Mouse (Mus musculus) liver, adult 2 months (tissue): ENCODE results near the gene Opa1. TPM values are rescaled to one million over a fixed set of nuclear protein-coding genes. Genes with fewer than 3 reads are reported as not detected.
A peak's percentile ranks its signal among the peaks of the same experiment; 100 is the strongest.

Experiments
- DNase-seq: peaks from one replicate; pipeline ENCODE4 v3.0.0-alpha.2; 2011; ENCODE audit warnings: low read depth, low spot score; ENCODE audit errors: extremely low read depth
- H3K27ac ChIP-seq: fragments of 200-500 bp; replicated peaks from 2 replicates; pipeline ENCODE4 v1.5.1; 2012; ENCODE audit warnings: low read depth, mild to moderate bottlenecking, control low read depth, inconsistent platforms, low read length; ENCODE audit not compliant: insufficient read depth
- H3K27me3 ChIP-seq: fragments of 200-500 bp; 2 replicates; pipeline ENCODE4 v1.6.1; 2012; ENCODE audit warnings: mild to moderate bottlenecking, moderate library complexity, low read length, inconsistent platforms; ENCODE audit not compliant: control insufficient read depth, insufficient read depth
- H3K36me3 ChIP-seq: fragments of 200-500 bp; 2 replicates; pipeline ENCODE4 v1.6.1; 2012; ENCODE audit warnings: low read length, inconsistent platforms; ENCODE audit not compliant: control insufficient read depth, insufficient read depth
- H3K4me1 ChIP-seq: fragments of 200-500 bp; 2 replicates; pipeline ENCODE4 v1.6.1; 2011; ENCODE audit warnings: low read length; ENCODE audit not compliant: control insufficient read depth, insufficient read depth
- H3K4me3 ChIP-seq: fragments of 200-500 bp; 2 replicates; pipeline ENCODE4 v1.5.1; 2011; ENCODE audit warnings: low read depth, mild to moderate bottlenecking, control low read depth, low read length, moderate library complexity; ENCODE audit not compliant: insufficient read depth
- H3K79me2 ChIP-seq: fragments of 200-500 bp; 2 replicates; pipeline ENCODE4 v1.6.1; 2012; ENCODE audit warnings: inconsistent platforms, mild to moderate bottlenecking, low read length, moderate library complexity; ENCODE audit not compliant: control insufficient read depth, insufficient read depth
- H3K9ac ChIP-seq: fragments of 200-500 bp; 2 replicates; pipeline ENCODE4 v1.6.1; 2012; ENCODE audit warnings: low read depth, mild to moderate bottlenecking, control low read depth, inconsistent platforms, low read length
- CTCF ChIP-seq: fragments of 200-500 bp; IDR thresholded peaks from 2 replicates; pipeline ENCODE4 v1.5.1; 2011; ENCODE audit warnings: low read depth, low read length, control low read depth
- POLR2A ChIP-seq: fragments of 200-500 bp; IDR thresholded peaks from 2 replicates; pipeline ENCODE4 v1.6.1; 2011; ENCODE audit warnings: low read length, control low read depth; ENCODE audit not compliant: insufficient read depth; ENCODE audit errors: extremely low read depth
- WGBS: fragments of 180-500 bp; shearing (Covaris S2); methylation state at CpG from one replicate; pipeline ENCODE4 v1.1.7; 2018; 5-methylcytosine and 5-hydroxymethylcytosine counted together
- polyA plus RNA-seq: library from polyadenylated mRNA; depleted of rRNA; stranded (reverse); fragments of >200 nt; gene quantifications from 2 replicates; pipeline ENCODE4 v1.2.3, GENCODE M21; 2012; rRNA removed
- total RNA-seq: library from RNA; depleted of rRNA; stranded (reverse); fragments of >200 nt; gene quantifications from 2 replicates; pipeline ENCODE4 v1.2.3, GENCODE M21; 2014; rRNA removed

The Opa1 gene
- 48.9 and 52.3 TPM in 2 replicates for total RNA-seq
- 12.2 and 13.7 TPM in 2 replicates for polyA plus RNA-seq

DNA sequence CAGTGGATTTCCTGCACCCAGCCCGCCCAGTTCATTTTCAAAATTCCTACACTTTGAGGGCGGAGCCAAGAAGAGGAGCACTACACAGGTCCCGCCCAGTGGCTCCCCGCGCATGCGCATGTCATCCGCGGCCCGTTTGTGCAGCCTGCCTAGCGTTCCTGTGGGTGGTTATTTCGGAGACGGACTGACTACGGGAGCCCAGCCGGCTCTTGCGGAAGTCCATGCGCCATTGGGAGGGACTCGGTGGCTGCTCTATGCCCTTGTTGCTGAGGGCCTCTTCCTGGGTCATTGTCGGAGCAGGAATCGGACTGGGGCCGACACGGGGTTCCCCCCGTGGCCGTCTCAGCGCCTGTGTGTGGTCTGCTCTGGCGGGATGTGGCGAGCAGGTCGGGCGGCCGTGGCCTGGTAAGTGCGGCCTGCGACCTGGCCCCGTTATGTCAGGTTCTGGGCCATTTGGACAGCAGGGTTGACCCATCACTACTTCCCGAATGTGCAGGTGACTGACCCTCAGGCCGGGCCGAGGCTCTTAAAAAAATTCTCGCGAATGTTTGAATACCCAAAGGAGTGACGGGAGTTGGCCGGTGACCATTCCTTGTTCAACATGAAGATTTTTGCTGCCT is at the start of gene Opa1:
TSS of gene Opa1 (plus strand) at position 168 of the 620 bp plus-strand sequence.
- Histone ChIP-seq H3K27me3 (no peaks in the 10 kb centered on the region), H3K36me3 (no peaks in the 10 kb centered on the region), H3K9ac (peak within 1 kb of the TSS; percentile 94), H3K4me1 (peaks cover 3% of the 10 kb centered on the region), H3K27ac (peak within 1 kb of the TSS; percentile 81), H3K79me2 (peaks cover 10% of the 10 kb centered on the region; the same call in 1 of the 2 replicates), H3K4me3 (peak within 1 kb of the TSS; percentile 86)
- TF ChIP-seq CTCF (no peak), POLR2A (0 out of 2 replicates have a peak, but pooled peaks have one; percentile 23)
- WGBS: under 1% methylated on average over 39 of the region's 39 CpGs
- peak; percentile 86 for DNase-seq

DNA sequence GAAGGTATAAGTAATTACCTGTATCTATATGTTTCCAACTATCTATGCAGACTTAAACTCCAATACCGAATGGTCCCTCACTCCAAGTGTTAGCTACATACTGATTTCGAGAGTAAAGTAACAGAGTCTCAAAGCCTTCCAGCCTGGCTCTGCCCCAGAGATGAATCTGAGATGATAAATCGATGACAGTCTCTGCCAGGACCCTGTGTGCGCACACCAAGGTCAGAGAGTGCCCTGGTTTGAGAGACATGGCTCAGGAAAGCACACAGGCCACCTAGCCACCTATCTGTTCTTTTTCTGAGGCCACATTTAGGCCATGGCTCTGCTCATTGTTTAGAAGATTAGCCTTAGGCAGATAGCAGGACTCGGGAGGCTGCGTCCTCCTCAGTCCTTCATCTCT is 45.5 kb upstream of the Opa1 start:
- 74% methylated on average over 6 of the region's 6 CpGs for WGBS
- Histone ChIP-seq H3K4me3 (no peak overlapping the region), H3K27me3 (no peaks in the 10 kb centered on the region), H3K4me1 (no peaks in the 10 kb centered on the region), H3K36me3 (no peaks in the 10 kb centered on the region), H3K27ac (no peak overlapping the region), H3K9ac (no peak overlapping the region), H3K79me2 (no peaks in the 10 kb centered on the region)
- TF ChIP-seq CTCF: no peak
- TF ChIP-seq POLR2A: no peak
- DNase-seq: no peak

DNA sequence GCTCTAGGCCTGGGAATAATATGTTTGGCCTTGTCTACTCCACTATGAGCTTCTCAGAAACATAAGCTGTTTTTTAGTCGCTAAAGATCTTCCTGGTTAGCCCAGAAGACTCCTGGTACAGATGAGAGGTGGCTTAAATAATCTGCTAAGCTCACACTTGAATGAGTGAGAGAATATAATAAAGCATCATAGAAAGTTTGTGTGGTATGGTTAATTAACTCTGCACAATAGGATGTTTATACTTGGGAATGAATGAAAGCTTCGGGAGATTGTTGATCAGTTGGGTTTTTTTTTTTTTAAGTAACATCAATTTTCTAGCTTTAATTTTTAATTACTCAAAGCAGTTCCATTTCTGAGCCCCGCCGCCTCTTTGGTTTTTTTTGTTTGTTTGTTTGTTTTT is 43.3 kb upstream of the Opa1 start:
- no peak overlapping the region for H3K27ac ChIP-seq
- no peak for DNase-seq
- no peak overlapping the region for H3K4me3 ChIP-seq
- no peaks in the 10 kb centered on the region for H3K4me1 ChIP-seq
- WGBS: 89% methylated on average over 4 of the region's 4 CpGs
- H3K9ac ChIP-seq: no peak overlapping the region
- no peaks in the 10 kb centered on the region for H3K36me3 ChIP-seq
- no peak for TF ChIP-seq CTCF
- TF ChIP-seq POLR2A: no peak
- no peaks in the 10 kb centered on the region for H3K79me2 ChIP-seq
- no peaks in the 10 kb centered on the region for H3K27me3 ChIP-seq

DNA sequence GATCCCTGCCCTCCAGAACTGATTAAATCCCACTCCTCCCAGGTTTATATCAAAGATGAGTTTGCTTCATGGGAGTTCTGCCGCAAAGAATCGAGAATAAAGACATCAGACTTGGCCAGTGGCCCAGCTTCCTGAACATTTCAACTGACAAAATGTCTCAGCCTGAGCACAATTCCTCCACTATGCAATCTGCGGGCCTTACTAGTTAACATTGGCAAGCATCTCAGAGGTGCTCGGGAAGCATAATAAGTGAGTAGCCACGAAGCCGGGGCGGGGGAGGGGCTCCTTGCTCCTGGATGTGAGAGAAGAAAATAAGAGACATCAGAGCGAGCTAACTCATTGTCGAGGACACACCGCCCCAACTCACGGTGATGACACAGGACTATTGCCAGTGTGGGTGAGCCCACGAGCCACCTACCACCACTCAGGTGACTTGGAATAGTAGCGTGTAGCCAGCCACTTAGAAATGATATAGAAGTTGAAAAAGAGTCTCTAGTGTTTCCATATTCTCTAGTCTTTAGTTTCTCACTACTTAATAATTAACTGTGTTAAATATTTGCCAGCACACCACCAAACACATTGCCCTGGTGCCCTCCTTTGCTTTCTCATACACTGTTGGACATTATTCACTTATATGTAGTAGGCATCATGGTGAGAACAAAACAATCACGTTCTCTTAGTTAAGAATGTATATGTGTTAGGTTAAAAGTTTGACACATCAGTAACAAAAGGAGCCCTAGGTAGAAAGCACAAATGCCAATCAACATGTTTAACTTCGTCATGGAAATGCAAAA is 42.5 kb upstream of the Opa1 start:
- WGBS: 70% methylated on average over 15 of the region's 15 CpGs
- Histone ChIP-seq H3K36me3 (no peaks in the 10 kb centered on the region), H3K27ac (no peak overlapping the region), H3K4me3 (no peak overlapping the region), H3K27me3 (no peaks in the 10 kb centered on the region), H3K9ac (no peak overlapping the region), H3K79me2 (no peaks in the 10 kb centered on the region), H3K4me1 (no peaks in the 10 kb centered on the region)
- DNase-seq: no peak
- TF ChIP-seq CTCF (no peak), POLR2A (no peak)

DNA sequence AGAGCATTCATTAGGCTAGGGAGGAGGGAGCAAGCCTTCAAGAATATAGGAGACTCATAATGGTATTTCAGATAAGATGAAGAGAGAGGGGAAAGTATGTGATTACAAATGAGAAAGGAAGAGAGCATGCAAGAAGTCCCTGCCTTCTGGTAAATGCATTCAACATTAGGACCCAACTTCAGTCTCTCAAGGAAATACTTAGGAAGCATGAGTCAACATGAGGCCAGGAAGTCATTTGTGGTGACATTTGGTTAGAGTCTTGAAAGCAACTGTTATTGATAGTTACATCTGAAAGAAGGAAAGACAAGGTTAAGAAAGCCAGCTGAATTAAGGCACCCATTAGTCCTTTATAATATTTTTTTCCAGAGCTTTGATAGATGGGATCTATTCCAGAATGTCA is 39.2 kb upstream of the Opa1 start:
- Histone ChIP-seq H3K36me3 (no peaks in the 10 kb centered on the region), H3K79me2 (no peaks in the 10 kb centered on the region), H3K4me3 (no peak overlapping the region), H3K27ac (no peak overlapping the region), H3K4me1 (no peaks in the 10 kb centered on the region), H3K9ac (no peak overlapping the region), H3K27me3 (no peaks in the 10 kb centered on the region)
- TF ChIP-seq POLR2A (no peak), CTCF (no peak)
- no peak for DNase-seq

DNA sequence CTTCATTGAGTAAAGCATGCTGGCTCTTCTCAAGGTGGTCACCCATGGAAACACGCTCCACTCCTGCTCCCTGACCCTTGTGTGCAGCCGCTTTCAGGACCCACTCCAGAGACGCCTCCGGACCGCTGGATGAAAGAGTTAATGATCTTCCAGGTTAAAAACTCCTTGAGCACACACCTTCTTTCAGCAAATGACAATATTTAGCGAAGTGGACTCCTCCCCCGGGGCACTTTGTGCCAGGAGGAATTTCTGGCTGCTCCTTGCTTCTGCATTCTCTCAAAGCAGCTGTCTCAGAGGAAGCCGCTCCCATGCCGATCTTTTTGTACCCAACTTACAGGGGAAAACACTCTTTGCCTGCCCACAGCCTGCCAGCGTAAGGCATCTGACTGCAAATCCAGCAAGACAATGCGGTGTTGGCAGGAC is 37.9 kb upstream of the Opa1 start:
- DNase-seq: no peak
- no peaks in the 10 kb centered on the region for H3K27me3 ChIP-seq
- H3K79me2 ChIP-seq: no peaks in the 10 kb centered on the region
- H3K4me1 ChIP-seq: no peaks in the 10 kb centered on the region
- TF ChIP-seq POLR2A (no peak), CTCF (no peak)
- WGBS: 56% methylated on average over 11 of the region's 11 CpGs
- H3K36me3 ChIP-seq: no peaks in the 10 kb centered on the region
- no peak overlapping the region for H3K9ac ChIP-seq
- no peak overlapping the region for H3K4me3 ChIP-seq
- no peak overlapping the region for H3K27ac ChIP-seq
